Mouse (Mus musculus) kidney, postnatal 25 days (tissue): ENCODE data around the gene Gm45711.
A peak's percentile ranks its signal among the peaks of the same experiment; 100 is the strongest.

ENCODE experiments used
- DNase-seq, 2 experiments: peaks; one replicate each; pipeline ENCODE4 v3.0.0; 2021; ENCODE audit warnings: mixed read lengths in 2 of 2

Gene Gm45711

GRCm38 (mm10) chr8:104239418-104239861 is 70.4 kb downstream of the Gm45711 start:
- peak in 1 of 2 experiments; percentile 39 for DNase-seq

- no peak for DNase-seq
Observed at GRCm38 (mm10) chr8:104234573-104234972, 75.3 kb downstream of the Gm45711 start.

- DNase-seq: no peak
Observed at GRCm38 (mm10) chr8:104232919-104233318, 77.0 kb downstream of the Gm45711 start.

GRCm38 (mm10) chr8:104232039-104232438 is 77.8 kb downstream of the Gm45711 start:
- no peak for DNase-seq
